Mouse (Mus musculus) ES-E14 (cell line): ENCODE data around the gene Frmd5.

Source experiments
- CHD2 ChIP-seq: IDR thresholded peaks from 2 replicates; pipeline ENCODE4 v1.6.1; 2014; ENCODE audit warnings: mild to moderate bottlenecking, low read depth, low read length, inconsistent platforms
- HCFC1 ChIP-seq: IDR thresholded peaks from 2 replicates; pipeline ENCODE4 v1.6.1; 2012; ENCODE audit warnings: low read length, inconsistent platforms, borderline replicate concordance; ENCODE audit not compliant: insufficient read depth

GRCm38 (mm10) chr2:121787271-121787670 lies 19.6 kb downstream of the Frmd5 start:
- no peak for TF ChIP-seq HCFC1
- TF ChIP-seq CHD2: no peak
